Mouse (Mus musculus) heart, adult 2 months (tissue): ENCODE measurements at regions not wholly inside any gene's neighbourhood (a gene's known extent, or its start where the extent isn't known, plus 50 kb on each side); places are given as distances from the start of the nearest gene placed in this dataset.

Experiments used
- DNase-seq, 2 experiments: peaks; one replicate each; pipeline ENCODE4 v3.0.0; 2021
- H3K27ac ChIP-seq: fragments of 200-600 bp; 2 replicates; pipeline ENCODE4 v1.8.1; 2022
- H3K27me3 ChIP-seq: fragments of 200-500 bp; 2 replicates; pipeline ENCODE4 v1.6.1; 2012; ENCODE audit warnings: mild to moderate bottlenecking, low read length, inconsistent platforms, mixed read lengths; ENCODE audit not compliant: control insufficient read depth, insufficient read depth
- H3K36me3 ChIP-seq: fragments of 200-500 bp; 2 replicates; pipeline ENCODE4 v1.6.1; 2012; ENCODE audit warnings: low read length, inconsistent platforms; ENCODE audit not compliant: control insufficient read depth, insufficient read depth
- H3K4me1 ChIP-seq: fragments of 200-500 bp; 2 replicates; pipeline ENCODE4 v1.6.1; 2011; ENCODE audit warnings: low read length; ENCODE audit not compliant: control insufficient read depth, insufficient read depth
- H3K4me3 ChIP-seq: fragments of 200-600 bp; 2 replicates; pipeline ENCODE4 v1.8.1; 2022
- H3K79me2 ChIP-seq: fragments of 200-500 bp; replicated peaks from 2 replicates; pipeline ENCODE4 v1.6.1; 2012; ENCODE audit warnings: mild to moderate bottlenecking, inconsistent platforms, low read length, moderate library complexity, mixed read lengths; ENCODE audit not compliant: control insufficient read depth, insufficient read depth
- H3K9ac ChIP-seq: fragments of 200-500 bp; 2 replicates; pipeline ENCODE4 v1.6.1; 2012; ENCODE audit warnings: low read depth, mild to moderate bottlenecking, control low read depth, inconsistent platforms, low read length, mixed read lengths
- CTCF ChIP-seq: fragments of 200-600 bp; IDR thresholded peaks from 2 replicates; pipeline ENCODE4 v1.8.1; 2022; ENCODE audit warnings: antibody characterized with exemption, mild to moderate bottlenecking, moderate library complexity
- EP300 ChIP-seq: fragments of 200-500 bp; IDR thresholded peaks from 2 replicates; pipeline ENCODE4 v1.6.1; 2011; ENCODE audit warnings: low read depth, low read length, control low read depth; ENCODE audit not compliant: insufficient read depth
- POLR2A ChIP-seq: fragments of 200-500 bp; IDR thresholded peaks from 2 replicates; pipeline ENCODE4 v1.6.1; 2011; ENCODE audit warnings: mild to moderate bottlenecking, low read depth, low read length, control low read depth; ENCODE audit not compliant: insufficient read depth
- WGBS: fragments of 180-500 bp; shearing (Covaris S2); methylation state at CpG from one replicate; pipeline ENCODE4 v1.1.7; 2018; 5-methylcytosine and 5-hydroxymethylcytosine counted together
- intact Hi-C: fragments of 180-260 bp; cut with DNase I; formaldehyde crosslinking; loops from one replicate; pipeline ENCODE4 v1.15.1; 2025

DNA sequence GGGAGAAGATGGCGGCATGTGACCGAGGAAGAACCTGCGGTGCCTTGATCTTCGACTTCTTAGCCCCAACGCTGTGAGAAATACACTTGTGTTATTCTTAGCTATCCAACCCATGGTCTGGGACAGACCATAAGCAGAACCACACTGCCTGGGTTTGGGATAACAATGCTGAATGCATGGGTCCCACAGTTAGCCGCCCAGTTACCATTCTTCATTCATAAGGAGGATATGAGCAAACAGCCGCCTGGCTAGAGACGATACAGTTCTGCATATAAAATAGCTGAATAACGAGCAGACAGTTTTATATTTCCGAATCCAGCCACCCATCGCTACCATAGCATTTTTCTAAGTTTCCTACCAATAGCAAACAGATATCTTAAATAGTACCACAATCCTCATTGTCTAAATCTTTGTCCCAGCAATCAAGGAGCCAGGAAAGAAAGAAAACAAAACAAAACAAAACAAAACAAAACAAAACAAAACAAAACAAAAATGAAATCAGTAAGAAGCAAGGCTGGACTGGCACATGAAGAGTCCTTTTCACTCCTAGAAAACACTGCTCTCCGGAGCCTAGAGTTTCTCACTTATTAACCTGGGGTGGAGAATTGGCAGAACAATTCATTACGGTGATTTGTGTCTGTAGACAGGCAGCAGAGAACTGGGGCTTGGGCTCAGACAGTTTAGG, 85.2 kb upstream of the Cpm start:
- no peaks in the 10 kb centered on the region for H3K36me3 ChIP-seq
- H3K4me1 ChIP-seq: no peaks in the 10 kb centered on the region
- intact Hi-C loops: no loop called here
- no peaks in the 10 kb centered on the region for H3K79me2 ChIP-seq
- TF ChIP-seq POLR2A (no peak), EP300 (no peak), CTCF (no peak)
- no peaks in the 10 kb centered on the region for H3K27me3 ChIP-seq
- no peak for DNase-seq
- no peak overlapping the region for H3K27ac ChIP-seq
- 85% methylated on average over 13 of the region's 13 CpGs for WGBS
- no peak overlapping the region for H3K4me3 ChIP-seq
- H3K9ac ChIP-seq: no peak overlapping the region

DNA sequence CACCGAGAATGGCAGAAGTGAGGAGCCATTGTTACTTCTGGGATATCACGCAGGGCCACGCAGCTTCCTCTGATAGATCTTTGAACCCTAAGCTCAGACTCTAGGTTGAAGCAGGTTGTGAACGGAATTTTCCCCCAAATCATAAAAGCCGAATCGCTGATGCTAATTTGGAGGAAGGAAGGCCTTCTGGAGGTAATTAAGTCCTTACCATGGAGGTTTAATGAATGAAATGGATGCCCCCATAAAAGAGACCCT, 85.7 kb upstream of the Cpm start:
- Histone ChIP-seq H3K27me3 (no peaks in the 10 kb centered on the region), H3K9ac (no peak overlapping the region), H3K4me3 (no peak overlapping the region), H3K36me3 (no peaks in the 10 kb centered on the region), H3K79me2 (no peaks in the 10 kb centered on the region), H3K4me1 (no peaks in the 10 kb centered on the region), H3K27ac (no peak overlapping the region)
- WGBS: 87% methylated on average over 6 of the region's 6 CpGs
- TF ChIP-seq EP300 (no peak), POLR2A (no peak)
- intact Hi-C loops: no loop called here
- DNase-seq: no peak

DNA sequence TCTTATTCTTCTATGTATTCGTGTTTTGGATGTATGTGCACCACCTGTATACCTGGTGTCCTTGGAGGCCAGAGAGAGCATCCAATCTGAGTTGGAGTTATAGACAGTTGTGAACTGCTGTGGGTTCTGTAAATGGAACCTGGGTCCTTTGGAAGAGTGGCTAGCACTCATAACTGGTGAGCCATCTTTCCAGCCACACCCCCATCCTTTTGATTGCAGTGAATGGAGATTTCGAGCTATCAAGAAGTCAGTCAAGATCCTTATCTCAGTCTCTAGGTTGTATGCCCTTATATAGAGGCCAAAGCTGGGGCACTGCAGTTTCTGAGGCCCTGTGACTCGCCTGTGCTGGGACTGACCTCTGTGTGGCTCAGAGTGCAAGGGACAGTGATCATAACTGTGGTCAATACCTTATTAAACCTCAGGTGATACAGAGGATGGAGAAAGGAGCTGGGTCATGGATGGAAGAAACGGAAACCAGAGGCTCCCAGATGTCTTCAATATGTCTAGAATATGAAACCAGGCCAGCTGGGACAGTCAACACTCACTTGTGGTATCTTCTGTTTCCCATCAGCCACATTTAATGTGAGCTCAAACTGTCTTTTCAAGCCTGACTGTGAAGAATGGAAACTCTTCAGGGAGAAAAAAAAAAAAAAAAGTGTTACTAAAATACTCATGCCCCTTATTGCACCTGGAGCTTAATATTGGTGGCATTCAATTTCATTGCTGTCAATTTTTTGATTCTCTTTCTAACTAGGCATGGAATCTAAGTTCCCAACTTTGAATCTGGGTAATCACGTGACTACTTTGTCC, 86.2 kb upstream of the Cpm start:
- DNase-seq: no peak
- no peaks in the 10 kb centered on the region for H3K79me2 ChIP-seq
- H3K9ac ChIP-seq: no peak overlapping the region
- TF ChIP-seq POLR2A (no peak), CTCF (no peak), EP300 (no peak)
- no peak overlapping the region for H3K4me3 ChIP-seq
- H3K27me3 ChIP-seq: no peaks in the 10 kb centered on the region
- H3K27ac ChIP-seq: no peak overlapping the region
- intact Hi-C loops: no loop called here
- WGBS: 77% methylated on average over 5 of the region's 5 CpGs
- H3K4me1 ChIP-seq: no peaks in the 10 kb centered on the region
- no peaks in the 10 kb centered on the region for H3K36me3 ChIP-seq

DNA sequence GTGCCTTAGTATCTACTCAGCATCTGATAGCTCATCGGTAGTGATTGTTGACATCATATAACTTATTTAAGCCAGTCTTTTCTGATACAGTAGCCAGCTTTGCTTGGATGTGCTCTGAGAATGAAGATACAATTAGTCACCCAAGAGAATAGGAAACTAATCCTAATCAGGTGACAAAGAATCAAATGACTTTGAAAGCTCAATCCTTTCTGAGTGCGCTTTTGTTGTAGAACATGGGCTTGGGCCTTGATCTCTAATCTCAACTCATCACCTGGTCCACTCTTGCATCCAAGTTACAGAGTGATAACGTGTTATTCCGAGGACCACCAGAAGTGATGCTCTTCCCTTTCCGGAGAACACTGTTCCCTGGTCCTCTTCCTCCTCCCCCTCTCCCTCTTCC, 86.9 kb upstream of the Cpm start:
- 72% methylated on average over 5 of the region's 5 CpGs for WGBS
- Histone ChIP-seq H3K9ac (no peak overlapping the region), H3K4me3 (no peak overlapping the region), H3K27ac (no peak overlapping the region), H3K36me3 (no peaks in the 10 kb centered on the region), H3K27me3 (no peaks in the 10 kb centered on the region), H3K79me2 (no peaks in the 10 kb centered on the region), H3K4me1 (no peaks in the 10 kb centered on the region)
- TF ChIP-seq EP300 (no peak), CTCF (no peak), POLR2A (no peak)
- DNase-seq: no peak
- intact Hi-C loops: no loop called here

DNA sequence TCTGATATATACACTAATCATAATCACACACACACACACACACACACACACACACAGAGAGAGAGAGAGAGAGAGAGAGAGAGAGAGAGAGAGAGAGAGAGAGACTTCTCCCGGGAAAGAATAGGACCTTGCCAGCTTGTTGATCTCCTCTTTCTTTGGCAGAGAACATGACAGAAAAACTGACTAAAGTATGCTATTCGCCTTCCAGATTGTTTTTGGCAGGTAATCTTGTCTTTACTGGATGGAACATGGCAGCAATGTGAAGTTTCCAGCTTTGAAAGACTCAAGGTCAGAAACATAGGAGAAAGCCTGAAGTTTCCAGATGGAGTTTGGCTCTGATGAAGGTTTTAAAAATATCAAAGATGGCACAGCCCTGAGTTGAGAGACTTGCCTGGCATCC, 87.8 kb upstream of the Cpm start:
- intact Hi-C loops: no loop called here
- DNase-seq: no peak
- Histone ChIP-seq H3K4me1 (no peaks in the 10 kb centered on the region), H3K9ac (no peak overlapping the region), H3K4me3 (no peak overlapping the region), H3K27ac (no peak overlapping the region), H3K27me3 (no peaks in the 10 kb centered on the region; the same call in 1 of the 2 replicates), H3K36me3 (no peaks in the 10 kb centered on the region), H3K79me2 (no peaks in the 10 kb centered on the region)
- TF ChIP-seq POLR2A (no peak), CTCF (no peak), EP300 (no peak)
- WGBS: 43% methylated on average over 2 of the region's 2 CpGs

DNA sequence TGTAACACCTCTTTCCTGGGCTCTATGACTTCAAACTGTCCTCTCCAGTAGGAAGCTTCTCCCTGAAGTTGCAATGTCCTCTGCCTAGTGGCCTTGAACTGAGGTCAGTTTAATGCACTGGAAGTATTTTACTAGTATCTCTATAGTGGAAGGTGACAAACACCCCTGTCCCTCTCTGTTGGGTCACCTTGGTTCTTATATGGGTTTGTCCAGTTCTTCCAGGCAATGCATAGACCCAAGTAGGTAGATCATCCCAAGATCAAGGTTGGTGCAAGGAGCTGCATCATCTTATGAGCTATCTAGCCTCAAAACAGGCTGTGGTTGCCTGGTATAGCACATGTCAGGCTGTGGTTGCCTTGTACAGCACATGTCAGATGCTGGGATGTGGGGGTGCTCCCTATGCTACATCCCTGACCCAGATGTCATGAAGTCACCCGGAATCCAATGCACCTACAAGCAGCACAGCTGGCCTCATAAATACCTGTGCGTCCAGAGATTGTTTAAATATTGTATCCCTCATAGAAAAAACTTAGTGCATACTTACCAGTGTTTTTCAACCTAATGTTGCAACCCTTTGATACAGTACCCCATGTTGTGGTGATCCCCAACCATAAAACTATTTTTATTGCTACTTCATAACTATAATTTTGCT, 88.4 kb upstream of the Cpm start:
- no peak for DNase-seq
- Histone ChIP-seq H3K4me1 (no peaks in the 10 kb centered on the region), H3K79me2 (no peaks in the 10 kb centered on the region), H3K36me3 (no peaks in the 10 kb centered on the region), H3K27me3 (no peaks in the 10 kb centered on the region; the same call in 1 of the 2 replicates), H3K9ac (no peak overlapping the region), H3K4me3 (no peak overlapping the region), H3K27ac (no peak overlapping the region)
- WGBS: 85% methylated on average over 2 of the region's 2 CpGs
- intact Hi-C loops: no loop called here
- TF ChIP-seq POLR2A: no peak
